Mouse (Mus musculus) urinary bladder, postnatal 10 days (tissue): ENCODE data around the gene 1810010H24Rik.
A peak's percentile ranks its signal among the peaks of the same experiment; 100 is the strongest.
"Not testable (repeated sequence)": the region's sequence is repeated elsewhere in the genome, so short reads cannot be mapped to it uniquely, and the experiment has no call there.

Source experiments
- DNase-seq: peaks from one replicate; pipeline ENCODE4 v3.0.0; 2022; ENCODE audit warnings: low spot score

The 1810010H24Rik gene

GRCm38 (mm10) chr11:107012324-107013017 lies 13.0 kb upstream of the 1810010H24Rik start:
- peak; percentile 92 for DNase-seq

- DNase-seq: no peak
Measured at GRCm38 (mm10) chr11:107014020-107014585, 11.4 kb upstream of the 1810010H24Rik start.

- no peak for DNase-seq
Measured at GRCm38 (mm10) chr11:107014597-107015309, 10.7 kb upstream of the 1810010H24Rik start.

- not testable (repeated sequence) for DNase-seq
Measured at GRCm38 (mm10) chr11:107015535-107016187, 9.8 kb upstream of the 1810010H24Rik start.

GRCm38 (mm10) chr11:107016893-107017292 lies 8.6 kb upstream of the 1810010H24Rik start:
- DNase-seq: no peak

- no peak for DNase-seq
Measured at GRCm38 (mm10) chr11:107017339-107017886, 8.1 kb upstream of the 1810010H24Rik start.

GRCm38 (mm10) chr11:107018606-107019005 lies 6.9 kb upstream of the 1810010H24Rik start:
- no peak for DNase-seq

GRCm38 (mm10) chr11:107019318-107019717 lies 6.2 kb upstream of the 1810010H24Rik start:
- DNase-seq: no peak

- DNase-seq: not testable (repeated sequence)
Measured at GRCm38 (mm10) chr11:107019722-107020121, 5.8 kb upstream of the 1810010H24Rik start.

GRCm38 (mm10) chr11:107022050-107022683 lies 3.3 kb upstream of the 1810010H24Rik start:
- DNase-seq: no peak

- no peak for DNase-seq
Measured at GRCm38 (mm10) chr11:107024406-107024805, 1.1 kb upstream of the 1810010H24Rik start.

GRCm38 (mm10) chr11:107026554-107027430 lies 1.3 kb downstream of the 1810010H24Rik start:
- DNase-seq: no peak

- DNase-seq: no peak
Measured at GRCm38 (mm10) chr11:107027431-107028274, 2.2 kb downstream of the 1810010H24Rik start.

- DNase-seq: no peak
Measured at GRCm38 (mm10) chr11:107028275-107028618, 2.8 kb downstream of the 1810010H24Rik start.

- DNase-seq: no peak
Measured at GRCm38 (mm10) chr11:107028754-107029153, 3.3 kb downstream of the 1810010H24Rik start.

- no peak for DNase-seq
Measured at GRCm38 (mm10) chr11:107029536-107029935, 4.1 kb downstream of the 1810010H24Rik start.

- no peak for DNase-seq
Measured at GRCm38 (mm10) chr11:107031635-107032034, 6.2 kb downstream of the 1810010H24Rik start.

- DNase-seq: no peak
Measured at GRCm38 (mm10) chr11:107034085-107034810, 8.8 kb downstream of the 1810010H24Rik start.

- DNase-seq: no peak
Measured at GRCm38 (mm10) chr11:107039417-107039816, 13.9 kb downstream of the 1810010H24Rik start.
